Mouse (Mus musculus) limb, embryonic 14.5 days (tissue): ENCODE results near the gene Vmn1r39. TPM values are rescaled to one million over a fixed set of nuclear protein-coding genes. Genes with fewer than 3 reads are reported as not detected.
"Not testable (repeated sequence)": the region's sequence is repeated elsewhere in the genome, so short reads cannot be mapped to it uniquely, and the experiment has no call there.

Experiments
- ATAC-seq: fragments of 200-750 bp; cut with Nextera tagmentation; 2 replicates; pipeline ENCODE4 v1.8.0; 2017; ENCODE audit warnings: low read depth, moderate number of reproducible peaks, moderate TSS enrichment; ENCODE audit not compliant: low FRiP score
- DNase-seq: peaks from one replicate; pipeline ENCODE4 v3.0.0-alpha.2; 2015; ENCODE audit warnings: low spot score
- H3K27ac ChIP-seq: fragments of 300-500 bp; sonication (generic); replicated peaks from 2 replicates; pipeline ENCODE4 v1.5.1; 2014; ENCODE audit warnings: low read depth, mild to moderate bottlenecking, low read length, moderate library complexity, mixed read lengths
- H3K27me3 ChIP-seq: fragments of 300-500 bp; sonication (generic); 2 replicates; pipeline ENCODE4 v1.6.1; 2014; ENCODE audit warnings: low read length, mixed read lengths; ENCODE audit not compliant: control insufficient read depth, insufficient read depth
- H3K36me3 ChIP-seq: fragments of 300-500 bp; sonication (generic); 2 replicates; pipeline ENCODE4 v1.6.1; 2014; ENCODE audit warnings: mild to moderate bottlenecking, low read length, moderate library complexity, mixed read lengths; ENCODE audit not compliant: control insufficient read depth, insufficient read depth
- H3K4me1 ChIP-seq: fragments of 300-500 bp; sonication (generic); 2 replicates; pipeline ENCODE4 v1.6.1; 2014; ENCODE audit warnings: antibody characterized with exemption, low read length, mixed read lengths; ENCODE audit not compliant: control insufficient read depth, insufficient read depth
- H3K4me2 ChIP-seq: fragments of 300-500 bp; sonication (generic); replicated peaks from 2 replicates; pipeline ENCODE4 v1.6.1; 2014; ENCODE audit warnings: low read depth, mild to moderate bottlenecking, low read length, moderate library complexity; ENCODE audit not compliant: severe bottlenecking
- H3K4me3 ChIP-seq: fragments of 300-500 bp; sonication (generic); replicated peaks from 2 replicates; pipeline ENCODE4 v1.5.1; 2014; ENCODE audit warnings: low read length
- H3K9ac ChIP-seq: fragments of 300-500 bp; sonication (generic); 2 replicates; pipeline ENCODE4 v1.6.1; 2014; ENCODE audit warnings: mild to moderate bottlenecking, low read depth, low read length, moderate library complexity; ENCODE audit not compliant: severe bottlenecking
- H3K9me3 ChIP-seq: fragments of 300-500 bp; sonication (generic); 2 replicates; pipeline ENCODE4 v1.6.1; 2016; ENCODE audit warnings: low read length; ENCODE audit not compliant: control insufficient read depth
- POLR2A ChIP-seq: fragments of 200-500 bp; IDR thresholded peaks from 2 replicates; pipeline ENCODE4 v1.8.0; 2012; ENCODE audit warnings: inconsistent platforms, mild to moderate bottlenecking, moderate library complexity, borderline replicate concordance; ENCODE audit not compliant: insufficient read depth, insufficient read length; ENCODE audit errors: extremely low read depth
- WGBS: fragments of 180-500 bp; shearing (Covaris S2); extraction: QIAGEN DNeasy Blood & Tissue Kit; methylation state at CpG from one replicate; pipeline ENCODE4 v1.1.7; 2014; 5-methylcytosine and 5-hydroxymethylcytosine counted together
- polyA plus RNA-seq, 2 experiments: library from polyadenylated mRNA; depleted of rRNA in 1 of 2; stranded (reverse) in 1 of 2; unstranded in 1 of 2; fragments of >200 nt; fragmentation: Nextera tagmentation in 1 of 2; extraction: Ambion mirVana in 1 of 2; gene quantifications; 2 replicates each; pipeline versions ENCODE4 v1.2.1 to v1.2.3; 2012 to 2014

The Vmn1r39 gene
- polyA plus RNA-seq (2012; rRNA removed), result 0.03 TPM in 1 of 2 replicates, not detected in the other
- not detected in 2 replicates for polyA plus RNA-seq (2014; fragmentation: Nextera tagmentation; extraction: Ambion mirVana)

- TF ChIP-seq POLR2A, result no peak
- Histone ChIP-seq H3K9ac (no peak within 1 kb of the TSS), H3K36me3 (no peaks in the 10 kb centered on the region), H3K4me3 (no peak within 1 kb of the TSS), H3K27ac (no peak within 1 kb of the TSS), H3K4me2 (no peak within 1 kb of the TSS), H3K9me3 (no peaks in the 10 kb centered on the region), H3K27me3 (no peaks in the 10 kb centered on the region), H3K4me1 (no peaks in the 10 kb centered on the region)
- DNase-seq (no peak), ATAC-seq (no peak)
- 89% methylated on average over 2 of the region's 2 CpGs for WGBS
Measured at GRCm38 (mm10) chr6:66810509-66810908, at the start of gene Vmn1r39. Gene Vmn1r39 (minus strand): TSS chr6:66810609.

- Histone ChIP-seq H3K9ac (no peak overlapping the region), H3K27ac (no peak overlapping the region), H3K4me1 (no peaks in the 10 kb centered on the region), H3K4me3 (no peak overlapping the region), H3K9me3 (no peaks in the 10 kb centered on the region), H3K4me2 (no peak overlapping the region), H3K36me3 (no peaks in the 10 kb centered on the region), H3K27me3 (no peaks in the 10 kb centered on the region)
- no peak for DNase-seq
- TF ChIP-seq POLR2A, result no peak
- no peak for ATAC-seq
Measured at GRCm38 (mm10) chr6:66859391-66859790, 49.0 kb upstream of the Vmn1r39 start.

GRCm38 (mm10) chr6:66858356-66858755 lies 47.9 kb upstream of the Vmn1r39 start:
- H3K27ac ChIP-seq, result no peak overlapping the region
- 74% methylated on average over 1 of the region's 1 CpGs for WGBS
- H3K27me3 ChIP-seq, result no peaks in the 10 kb centered on the region
- no peaks in the 10 kb centered on the region for H3K36me3 ChIP-seq
- H3K9ac ChIP-seq, result no peak overlapping the region
- no peak for TF ChIP-seq POLR2A
- no peak overlapping the region for H3K4me2 ChIP-seq
- no peaks in the 10 kb centered on the region for H3K4me1 ChIP-seq
- no peaks in the 10 kb centered on the region for H3K9me3 ChIP-seq
- DNase-seq (no peak), ATAC-seq (no peak)
- H3K4me3 ChIP-seq, result no peak overlapping the region

GRCm38 (mm10) chr6:66856236-66856635 lies 45.8 kb upstream of the Vmn1r39 start:
- no peak for ATAC-seq
- no peak for TF ChIP-seq POLR2A
- no peak overlapping the region for H3K27ac ChIP-seq
- no peak overlapping the region for H3K9ac ChIP-seq
- no peaks in the 10 kb centered on the region for H3K9me3 ChIP-seq
- H3K4me2 ChIP-seq, result no peak overlapping the region
- H3K4me1 ChIP-seq, result no peaks in the 10 kb centered on the region
- DNase-seq, result no peak
- no peaks in the 10 kb centered on the region for H3K36me3 ChIP-seq
- no peak overlapping the region for H3K4me3 ChIP-seq
- H3K27me3 ChIP-seq, result no peaks in the 10 kb centered on the region

GRCm38 (mm10) chr6:66848936-66849335 lies 38.5 kb upstream of the Vmn1r39 start:
- no peak for ATAC-seq
- H3K4me2 ChIP-seq, result no peak overlapping the region
- DNase-seq, result peak; percentile 3
- no peaks in the 10 kb centered on the region for H3K27me3 ChIP-seq
- H3K4me1 ChIP-seq, result no peaks in the 10 kb centered on the region
- no peaks in the 10 kb centered on the region for H3K36me3 ChIP-seq
- no peak overlapping the region for H3K27ac ChIP-seq
- WGBS, result 27% methylated on average over 4 of the region's 4 CpGs
- no peak overlapping the region for H3K9ac ChIP-seq
- no peaks in the 10 kb centered on the region for H3K9me3 ChIP-seq
- TF ChIP-seq POLR2A, result no peak
- H3K4me3 ChIP-seq, result no peak overlapping the region

DNA sequence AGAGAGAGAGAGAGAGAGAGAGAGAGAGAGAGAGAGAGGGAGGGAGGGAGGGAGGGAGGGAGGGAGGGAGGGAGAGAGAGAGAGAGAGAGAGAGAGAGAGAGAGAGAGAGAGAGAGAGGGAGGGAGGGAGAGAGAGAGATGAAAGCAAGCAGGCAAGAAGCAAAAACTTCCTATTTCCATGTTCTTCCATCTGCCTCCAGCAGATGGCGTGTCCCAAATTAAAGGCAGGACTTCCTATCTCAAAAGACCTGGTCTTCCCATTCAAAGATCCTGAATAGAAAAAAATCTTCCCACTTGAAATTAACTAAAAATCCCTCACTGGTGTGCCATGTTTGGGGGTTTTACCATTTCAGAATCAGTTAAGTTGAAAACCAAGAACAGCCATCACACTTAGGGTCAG lies 30.2 kb upstream of the Vmn1r39 start:
- 10% methylated on average over 1 of the region's 1 CpGs for WGBS
- H3K4me1 ChIP-seq, H3K9me3 ChIP-seq, H3K4me2 ChIP-seq, H3K36me3 ChIP-seq, H3K27me3 ChIP-seq, ATAC-seq, H3K4me3 ChIP-seq, DNase-seq, H3K9ac ChIP-seq, H3K27ac ChIP-seq: not testable (repeated sequence)
